Mouse (Mus musculus) forebrain, embryonic 14.5 days (tissue): ENCODE measurements around the gene Gm7861. TPM values are rescaled to one million over a fixed set of nuclear protein-coding genes. Genes with fewer than 3 reads are reported as not detected.
"Not testable (repeated sequence)": the region's sequence is repeated elsewhere in the genome, so short reads cannot be mapped to it uniquely, and the experiment has no call there.

Experiments
- ATAC-seq: fragments of 200-750 bp; cut with Nextera tagmentation; 2 replicates; pipeline ENCODE4 v1.8.0; 2017; ENCODE audit warnings: mild to moderate bottlenecking, moderate library complexity
- DNase-seq: peaks from one replicate; pipeline ENCODE4 v3.0.0-alpha.2; 2015; ENCODE audit warnings: low spot score
- H3K27ac ChIP-seq: fragments of 300-500 bp; sonication (generic); 2 replicates; pipeline ENCODE4 v1.5.1; 2014; ENCODE audit warnings: low read depth, mild to moderate bottlenecking, control low read depth, low read length, moderate library complexity
- H3K27me3 ChIP-seq: fragments of 300-500 bp; sonication (generic); replicated peaks from 2 replicates; pipeline ENCODE4 v1.6.1; 2014; ENCODE audit warnings: low read length, control low read depth, mixed read lengths; ENCODE audit not compliant: control insufficient read depth, insufficient read depth
- H3K36me3 ChIP-seq: fragments of 300-500 bp; sonication (generic); 2 replicates; pipeline ENCODE4 v1.6.1; 2014; ENCODE audit warnings: low read length, control low read depth; ENCODE audit not compliant: control insufficient read depth, insufficient read depth
- H3K4me1 ChIP-seq: fragments of 300-500 bp; sonication (generic); 2 replicates; pipeline ENCODE4 v1.6.1; 2014; ENCODE audit warnings: antibody characterized with exemption, low read length, control low read depth; ENCODE audit not compliant: control insufficient read depth, insufficient read depth
- H3K4me2 ChIP-seq: fragments of 300-500 bp; sonication (generic); 2 replicates; pipeline ENCODE4 v1.6.1; 2014; ENCODE audit warnings: mild to moderate bottlenecking, control low read depth, low read length
- H3K4me3 ChIP-seq: fragments of 300-500 bp; sonication (generic); 2 replicates; pipeline ENCODE4 v1.5.1; 2014; ENCODE audit warnings: low read depth, low read length, control low read depth
- H3K9ac ChIP-seq: fragments of 300-500 bp; sonication (generic); 2 replicates; pipeline ENCODE4 v1.6.1; 2014; ENCODE audit warnings: mild to moderate bottlenecking, low read length, control low read depth, moderate library complexity
- H3K9me3 ChIP-seq: fragments of 300-500 bp; sonication (generic); replicated peaks from 2 replicates; pipeline ENCODE4 v1.6.1; 2016; ENCODE audit warnings: low read length, control low read depth, mixed read lengths; ENCODE audit not compliant: control insufficient read depth
- WGBS: fragments of 180-500 bp; shearing (Covaris S2); extraction: QIAGEN DNeasy Blood & Tissue Kit; methylation state at CpG from one replicate; pipeline ENCODE4 v1.1.7; 2014; 5-methylcytosine and 5-hydroxymethylcytosine counted together
- polyA plus RNA-seq: library from polyadenylated mRNA; unstranded; fragments of >200 nt; fragmentation: Nextera tagmentation; extraction: Ambion mirVana; gene quantifications from 2 replicates; pipeline ENCODE4 v1.2.1, GENCODE M21; 2014

Gm7861 gene
- polyA plus RNA-seq: not detected in 2 replicates

- H3K4me2 ChIP-seq, H3K27ac ChIP-seq, ATAC-seq, H3K27me3 ChIP-seq, H3K4me1 ChIP-seq, H3K9me3 ChIP-seq, H3K9ac ChIP-seq, H3K36me3 ChIP-seq, DNase-seq, H3K4me3 ChIP-seq: not testable (repeated sequence)
- WGBS: no CpG with 5 or more reads among the region's 1 CpGs
Observed at GRCm38 (mm10) chr8:21594408-21594807, at the start of gene Gm7861. Gene Gm7861 (minus strand): TSS chr8:21594508.

- not testable (repeated sequence) for H3K4me1 ChIP-seq, H3K4me3 ChIP-seq, H3K9ac ChIP-seq, DNase-seq, ATAC-seq, H3K27me3 ChIP-seq, H3K4me2 ChIP-seq, H3K9me3 ChIP-seq, H3K36me3 ChIP-seq, H3K27ac ChIP-seq
- WGBS: no CpG with 5 or more reads among the region's 1 CpGs
Observed at GRCm38 (mm10) chr8:21617883-21618282, 23.6 kb upstream of the Gm7861 start, which contains the start of gene Defa26. Gene Defa26 (plus strand): TSS chr8:21618183.

- not testable (repeated sequence) for H3K27me3 ChIP-seq, H3K36me3 ChIP-seq, H3K4me2 ChIP-seq, ATAC-seq, H3K9me3 ChIP-seq, H3K27ac ChIP-seq, DNase-seq, H3K4me3 ChIP-seq, H3K4me1 ChIP-seq, H3K9ac ChIP-seq
- no CpG with 5 or more reads among the region's 1 CpGs for WGBS
Observed at GRCm38 (mm10) chr8:21582706-21583105, 11.6 kb downstream of the Gm7861 start, which contains the start of gene Defa28. Gene Defa28 (plus strand): TSS chr8:21583006.

GRCm38 (mm10) chr8:21565086-21565485 is 29.2 kb downstream of the Gm7861 start, which contains the start of gene Defa37:
Gene Defa37 (plus strand): TSS chr8:21565386.
- WGBS: no CpG with 5 or more reads among the region's 1 CpGs
- not testable (repeated sequence) for H3K4me3 ChIP-seq, H3K27me3 ChIP-seq, H3K4me2 ChIP-seq, H3K9me3 ChIP-seq, H3K4me1 ChIP-seq, H3K27ac ChIP-seq, ATAC-seq, H3K9ac ChIP-seq, DNase-seq, H3K36me3 ChIP-seq

Other genes starting within 250 kb of the Gm7861 start
- gene Defa2, start 216.0 kb downstream of the Gm7861 start, polyA plus RNA-seq: not detected in 2 replicates
- not detected in 2 replicates for gene Defa33, start 202.7 kb downstream of the Gm7861 start, polyA plus RNA-seq
- gene Defa36, start 167.1 kb downstream of the Gm7861 start, polyA plus RNA-seq: not detected in 2 replicates
- gene Gm7849, start 137.9 kb downstream of the Gm7861 start, polyA plus RNA-seq: not detected in 2 replicates
- not detected in 2 replicates for gene Defa20, start 85.2 kb downstream of the Gm7861 start, polyA plus RNA-seq
- gene Defa32, start 65.5 kb downstream of the Gm7861 start, polyA plus RNA-seq: not detected in 2 replicates
- gene Defa37, start 29.1 kb downstream of the Gm7861 start, polyA plus RNA-seq: not detected in 2 replicates
- not detected in 2 replicates for gene Defa28, start 11.5 kb downstream of the Gm7861 start, polyA plus RNA-seq
- not detected in 2 replicates for gene Defa26, start 23.7 kb upstream of the Gm7861 start, polyA plus RNA-seq
- gene Defa17, start 61.3 kb upstream of the Gm7861 start, polyA plus RNA-seq: not detected in 2 replicates
- gene Defa34, start 71.3 kb upstream of the Gm7861 start, polyA plus RNA-seq: not detected in 2 replicates
- gene AY761184, start 109.1 kb upstream of the Gm7861 start, polyA plus RNA-seq: not detected in 2 replicates
- gene Defa24, start 140.0 kb upstream of the Gm7861 start, polyA plus RNA-seq: not detected in 2 replicates
- not detected in 2 replicates for gene Defb50, start 229.0 kb upstream of the Gm7861 start, polyA plus RNA-seq
- not detected in 2 replicates for gene Defb2, start 245.4 kb upstream of the Gm7861 start, polyA plus RNA-seq